Mouse (Mus musculus) brain, adult 10 weeks (tissue): ENCODE measurements around the gene Olfr1016. TPM values are rescaled to one million over a fixed set of nuclear protein-coding genes. Genes with fewer than 3 reads are reported as not detected.

Experiments used
- polyA plus RNA-seq: library from polyadenylated mRNA; stranded (reverse); fragments of 350-450 nt; fragmentation: Illumina TruSeq; extraction: RNeasy Lipid Tissue Mini Kit (QIAGEN cat#74804); gene quantifications from one replicate; pipeline ENCODE4 v1.2.3, GENCODE M21; 2015; ENCODE audit warnings: low read depth, low replicate concordance

Gene Olfr1016
- not detected for polyA plus RNA-seq

DNA sequence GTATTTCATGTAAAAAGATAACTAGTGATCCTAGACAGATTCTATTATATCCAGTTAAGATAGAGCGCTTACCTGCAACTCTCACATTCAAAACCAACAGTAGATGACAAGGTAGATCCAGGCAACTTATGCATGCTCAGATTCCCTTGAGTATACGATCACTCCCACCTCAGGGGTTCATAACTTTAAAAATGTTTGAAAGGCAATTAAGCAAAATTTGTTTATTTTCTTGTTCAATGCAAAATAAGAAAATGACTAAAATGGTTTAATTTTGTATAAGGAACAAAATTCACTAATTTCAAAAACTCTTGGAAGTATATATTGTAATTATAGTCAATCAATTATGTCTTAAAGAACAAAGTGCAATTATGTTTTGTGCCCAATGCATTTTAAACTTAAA, at the start of gene Olfr1016:
Gene Olfr1016 (minus strand): TSS at position 101 of the 400 bp plus-strand sequence.

DNA sequence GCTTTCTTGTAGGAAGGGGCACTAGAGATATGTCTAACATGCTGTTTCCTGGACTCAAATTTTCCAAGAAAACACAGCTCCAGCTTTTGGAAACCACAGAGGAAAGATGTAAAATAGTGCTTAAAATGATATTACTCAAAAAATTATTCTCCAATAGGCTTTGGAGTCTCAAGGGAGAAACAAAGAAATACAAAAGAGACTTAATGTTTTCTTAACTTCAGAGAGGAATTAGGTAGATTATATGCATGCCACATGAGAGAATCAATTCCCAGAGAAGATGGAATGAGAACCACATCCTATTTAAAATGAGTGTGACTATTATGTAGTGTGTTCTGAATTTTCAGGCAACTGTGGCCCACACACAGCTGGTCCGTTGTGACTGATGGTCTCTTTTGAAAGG, 44.4 kb upstream of the Olfr1016 start, which contains the start of gene Olfr1020:
Gene Olfr1020 (plus strand): TSS at position 301 of the 400 bp plus-strand sequence.

GRCm38 (mm10) chr2:85845383-85845782, 43.0 kb upstream of the Olfr1016 start, which contains the start of gene Olfr1019:
Gene Olfr1019 (minus strand): TSS chr2:85845483.

DNA sequence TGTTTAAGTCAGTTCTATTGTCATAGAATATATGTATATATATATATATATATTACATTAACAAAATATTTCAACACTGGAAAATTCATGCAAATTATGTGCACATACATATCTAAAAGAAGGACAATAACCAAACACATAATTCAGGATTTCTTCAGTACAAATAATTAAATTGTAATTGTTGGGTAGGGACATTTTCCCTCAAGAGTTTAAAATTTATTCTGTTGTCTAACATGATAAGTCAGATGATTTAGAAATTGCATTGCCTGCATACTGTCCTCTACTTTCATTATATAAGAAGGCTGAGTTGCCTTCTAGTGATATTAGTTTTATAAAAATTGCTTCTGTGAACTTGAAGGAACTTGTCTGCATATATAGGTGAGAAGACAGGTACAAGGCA, 15.8 kb upstream of the Olfr1016 start, which contains the start of gene Olfr1018:
Gene Olfr1018 (plus strand): TSS at position 301 of the 400 bp plus-strand sequence.

DNA sequence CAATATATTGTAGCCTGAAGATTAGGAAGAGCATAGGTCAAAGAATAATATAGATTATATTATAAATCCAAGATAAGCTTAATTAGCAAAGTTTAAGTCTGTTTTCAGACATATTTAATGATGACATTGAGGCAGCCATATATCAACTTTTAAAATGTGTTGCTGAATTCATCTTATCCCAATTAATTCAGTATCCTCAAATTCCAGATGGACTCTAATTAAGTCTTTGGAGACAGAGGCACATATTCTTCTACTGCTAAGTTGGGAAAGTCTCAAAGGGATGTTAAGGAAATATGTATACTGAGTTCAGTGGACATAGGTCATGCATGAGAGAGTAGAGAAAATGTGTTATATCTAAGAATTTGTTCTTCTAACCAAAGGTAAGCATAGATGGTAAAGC, 20.6 kb downstream of the Olfr1016 start, which contains the start of gene Olfr1015:
Gene Olfr1015 (plus strand): TSS at position 301 of the 400 bp plus-strand sequence.

GRCm38 (mm10) chr2:85772413-85772812, 29.9 kb downstream of the Olfr1016 start, which contains the start of gene Olfr1014:
Gene Olfr1014 (plus strand): TSS chr2:85772713.

DNA sequence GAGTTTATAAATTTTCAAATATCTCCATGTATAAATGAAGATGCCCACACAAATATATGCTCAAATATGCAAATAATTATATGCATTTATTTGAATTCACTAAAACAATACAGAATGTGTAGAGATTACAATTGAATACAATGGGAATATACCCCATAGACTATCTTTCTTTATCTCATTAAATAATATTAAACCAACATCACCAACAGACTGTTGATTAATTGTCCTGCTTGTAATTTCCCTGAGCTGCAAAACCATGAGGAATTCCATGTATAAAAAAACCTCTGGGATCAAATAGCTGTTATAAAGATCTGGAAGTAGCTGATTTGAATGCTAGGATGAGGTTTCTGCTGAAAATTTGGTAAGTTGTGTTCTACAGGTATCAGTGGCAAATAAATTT, 35.5 kb downstream of the Olfr1016 start, which contains the start of gene Olfr1013:
Gene Olfr1013 (plus strand): TSS at position 301 of the 400 bp plus-strand sequence.

GRCm38 (mm10) chr2:85762666-85763065, 39.7 kb downstream of the Olfr1016 start, which contains the start of gene Olfr1012:
Gene Olfr1012 (minus strand): TSS chr2:85762766.

Other genes with a start within 250 kb of the Olfr1016 start
- gene Olfr996, start 223.3 kb downstream of the Olfr1016 start, polyA plus RNA-seq, result not detected
- gene Olfr998, start 213.6 kb downstream of the Olfr1016 start, polyA plus RNA-seq, result not detected
- not detected for gene Olfr1000, start 190.6 kb downstream of the Olfr1016 start, polyA plus RNA-seq
- gene Olfr1002, start 151.8 kb downstream of the Olfr1016 start, polyA plus RNA-seq, result not detected
- gene Olfr154, start 138.1 kb downstream of the Olfr1016 start, polyA plus RNA-seq, result not detected
- gene Olfr1006, start 123.8 kb downstream of the Olfr1016 start, polyA plus RNA-seq, result not detected
- gene Olfr1008, start 113.1 kb downstream of the Olfr1016 start, polyA plus RNA-seq, result not detected
- gene Olfr1009, start 87.1 kb downstream of the Olfr1016 start, polyA plus RNA-seq, result not detected
- not detected for gene Olfr1012, start 39.8 kb downstream of the Olfr1016 start, polyA plus RNA-seq
- gene Olfr1013, start 35.4 kb downstream of the Olfr1016 start, polyA plus RNA-seq, result not detected
- gene Olfr1014, start 29.8 kb downstream of the Olfr1016 start, polyA plus RNA-seq, result not detected
- gene Olfr1015, start 20.5 kb downstream of the Olfr1016 start, polyA plus RNA-seq, result not detected
- gene Olfr1018, start 15.9 kb upstream of the Olfr1016 start, polyA plus RNA-seq, result not detected
- gene Olfr1019, start 42.9 kb upstream of the Olfr1016 start, polyA plus RNA-seq, result not detected
- gene Olfr1020, start 44.5 kb upstream of the Olfr1016 start, polyA plus RNA-seq, result not detected
- gene Olfr1022, start 66.0 kb upstream of the Olfr1016 start, polyA plus RNA-seq, result not detected
- gene Olfr1023, start 83.1 kb upstream of the Olfr1016 start, polyA plus RNA-seq, result not detected
- not detected for gene Olfr1024, start 102.5 kb upstream of the Olfr1016 start, polyA plus RNA-seq
- not detected for gene Olfr1025-ps1, start 112.6 kb upstream of the Olfr1016 start, polyA plus RNA-seq
- not detected for gene Olfr1026, start 119.0 kb upstream of the Olfr1016 start, polyA plus RNA-seq
- gene Olfr1028, start 147.9 kb upstream of the Olfr1016 start, polyA plus RNA-seq, result not detected
- not detected for gene Olfr1029, start 171.4 kb upstream of the Olfr1016 start, polyA plus RNA-seq
- gene Olfr1030, start 176.7 kb upstream of the Olfr1016 start, polyA plus RNA-seq, result not detected
- not detected for gene Olfr1031, start 187.8 kb upstream of the Olfr1016 start, polyA plus RNA-seq
- not detected for gene Olfr1032, start 203.0 kb upstream of the Olfr1016 start, polyA plus RNA-seq
- 0.13 TPM for gene Olfr1033, start 218.1 kb upstream of the Olfr1016 start, polyA plus RNA-seq
- gene Olfr1034, start 243.3 kb upstream of the Olfr1016 start, polyA plus RNA-seq, result not detected